Mouse (Mus musculus) layer of hippocampus, postnatal 14 days (tissue): ENCODE results near the gene Pkd1l1. TPM values are rescaled to one million over a fixed set of nuclear protein-coding genes. Genes with fewer than 3 reads are reported as not detected.
A peak's percentile ranks its signal among the peaks of the same experiment; 100 is the strongest.

Experiments used
- DNase-seq, 2 experiments: peaks; one replicate each; pipeline ENCODE4 v3.0.0; 2021 to 2022; ENCODE audit warnings: low spot score in 2 of 2, mixed read lengths in 1 of 2
- total RNA-seq, 2 experiments: library from RNA; stranded (reverse); gene quantifications; 2 replicates each; pipeline ENCODE4 v1.2.3; 2021

Gene Pkd1l1
- total RNA-seq, 2 experiments from 2014 or later, result 0.16 to 0.24 TPM

- DNase-seq, result no peak
Measured at GRCm38 (mm10) chr11:8942446-8942845, 30.6 kb downstream of the Pkd1l1 start.

GRCm38 (mm10) chr11:8936431-8937110, 36.5 kb downstream of the Pkd1l1 start:
- DNase-seq, result no peak

GRCm38 (mm10) chr11:8916081-8916671, 56.9 kb downstream of the Pkd1l1 start:
- DNase-seq, result peak; percentile 7 to 16

GRCm38 (mm10) chr11:8882793-8883192, 90.3 kb downstream of the Pkd1l1 start:
- no peak for DNase-seq

GRCm38 (mm10) chr11:8881521-8881920, 91.5 kb downstream of the Pkd1l1 start:
- DNase-seq, result no peak

GRCm38 (mm10) chr11:8870115-8870514, 103.0 kb downstream of the Pkd1l1 start:
- DNase-seq, result no peak

- DNase-seq, result no peak
Measured at GRCm38 (mm10) chr11:8866021-8866420, 107.0 kb downstream of the Pkd1l1 start.

GRCm38 (mm10) chr11:8863955-8864675, 109.0 kb downstream of the Pkd1l1 start:
- peak; percentile 25 to 57 for DNase-seq

GRCm38 (mm10) chr11:8862426-8862825, 110.6 kb downstream of the Pkd1l1 start:
- no peak for DNase-seq

- no peak for DNase-seq
Measured at GRCm38 (mm10) chr11:8861978-8862377, 111.1 kb downstream of the Pkd1l1 start.

- DNase-seq, result no peak
Measured at GRCm38 (mm10) chr11:8860878-8861277, 112.2 kb downstream of the Pkd1l1 start.

GRCm38 (mm10) chr11:8859868-8860267, 113.2 kb downstream of the Pkd1l1 start:
- DNase-seq, result peak; percentile 65 to 73

GRCm38 (mm10) chr11:8859041-8859440, 114.0 kb downstream of the Pkd1l1 start:
- DNase-seq, result no peak

GRCm38 (mm10) chr11:8856125-8856524, 116.9 kb downstream of the Pkd1l1 start:
- DNase-seq, result no peak

- DNase-seq, result no peak
Measured at GRCm38 (mm10) chr11:8848049-8848448, 125.0 kb downstream of the Pkd1l1 start.

GRCm38 (mm10) chr11:8847627-8848026, 125.4 kb downstream of the Pkd1l1 start:
- DNase-seq, result no peak

GRCm38 (mm10) chr11:8836176-8836575, 136.9 kb downstream of the Pkd1l1 start:
- no peak for DNase-seq

GRCm38 (mm10) chr11:8834121-8834520, 138.9 kb downstream of the Pkd1l1 start:
- no peak for DNase-seq

- DNase-seq, result no peak
Measured at GRCm38 (mm10) chr11:8830551-8830950, 142.5 kb downstream of the Pkd1l1 start.

GRCm38 (mm10) chr11:8829561-8829960, 143.5 kb downstream of the Pkd1l1 start:
- no peak for DNase-seq

GRCm38 (mm10) chr11:8828836-8829526, 144.1 kb downstream of the Pkd1l1 start:
- DNase-seq, result no peak

- no peak for DNase-seq
Measured at GRCm38 (mm10) chr11:8826609-8827008, 146.5 kb downstream of the Pkd1l1 start.
